Mouse (Mus musculus): ENCODE data around the gene Fastkd5.

Fastkd5 gene

GRCm38 (mm10) chr2:130634006-130634738 is 4.3 kb upstream of the Fastkd5 start:
- no peak for DNase-seq (ENCODE audit: low spot score)

DNA sequence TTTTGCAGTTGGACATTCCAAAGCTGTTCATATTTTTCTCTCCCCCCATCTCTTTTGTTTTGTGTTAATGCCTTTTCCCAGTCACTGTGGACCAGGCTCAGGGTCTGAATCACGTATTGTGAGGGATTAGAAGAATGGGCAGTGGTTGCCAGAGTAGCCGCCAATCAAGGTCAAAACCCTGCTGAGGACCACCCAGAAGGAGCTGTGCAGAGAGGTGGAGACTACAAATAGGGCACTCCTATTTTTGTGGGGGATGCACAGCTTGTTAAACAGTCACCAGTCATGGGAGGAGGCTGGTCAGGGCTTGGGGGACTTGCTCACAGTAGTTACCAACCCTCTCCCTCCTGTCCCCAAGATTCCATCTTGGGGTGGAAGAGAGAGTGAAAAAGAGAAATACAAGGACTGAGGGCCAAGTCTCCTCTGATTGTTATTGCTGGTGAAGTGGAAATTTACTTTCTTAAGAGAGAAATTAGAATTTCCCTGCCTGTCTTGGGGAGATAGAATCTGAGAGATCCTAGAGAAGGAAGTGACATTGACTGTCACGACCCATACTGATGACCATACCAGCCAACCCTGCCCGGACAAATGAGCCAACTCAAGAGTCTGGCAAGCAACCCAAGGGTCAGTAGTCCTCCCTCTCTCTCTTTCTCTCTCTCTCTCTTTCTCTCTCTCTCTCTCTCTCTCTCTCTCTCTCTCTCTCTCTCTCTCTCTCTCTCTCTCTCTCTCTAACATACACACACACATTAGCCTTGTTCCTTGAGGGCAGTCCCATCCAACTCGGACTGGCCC is 3.3 kb upstream of the Fastkd5 start:
- DNase-seq (ENCODE audit: low spot score): no peak

GRCm38 (mm10) chr2:130632416-130632815 is 2.6 kb upstream of the Fastkd5 start:
- DNase-seq (ENCODE audit: low spot score): no peak

DNA sequence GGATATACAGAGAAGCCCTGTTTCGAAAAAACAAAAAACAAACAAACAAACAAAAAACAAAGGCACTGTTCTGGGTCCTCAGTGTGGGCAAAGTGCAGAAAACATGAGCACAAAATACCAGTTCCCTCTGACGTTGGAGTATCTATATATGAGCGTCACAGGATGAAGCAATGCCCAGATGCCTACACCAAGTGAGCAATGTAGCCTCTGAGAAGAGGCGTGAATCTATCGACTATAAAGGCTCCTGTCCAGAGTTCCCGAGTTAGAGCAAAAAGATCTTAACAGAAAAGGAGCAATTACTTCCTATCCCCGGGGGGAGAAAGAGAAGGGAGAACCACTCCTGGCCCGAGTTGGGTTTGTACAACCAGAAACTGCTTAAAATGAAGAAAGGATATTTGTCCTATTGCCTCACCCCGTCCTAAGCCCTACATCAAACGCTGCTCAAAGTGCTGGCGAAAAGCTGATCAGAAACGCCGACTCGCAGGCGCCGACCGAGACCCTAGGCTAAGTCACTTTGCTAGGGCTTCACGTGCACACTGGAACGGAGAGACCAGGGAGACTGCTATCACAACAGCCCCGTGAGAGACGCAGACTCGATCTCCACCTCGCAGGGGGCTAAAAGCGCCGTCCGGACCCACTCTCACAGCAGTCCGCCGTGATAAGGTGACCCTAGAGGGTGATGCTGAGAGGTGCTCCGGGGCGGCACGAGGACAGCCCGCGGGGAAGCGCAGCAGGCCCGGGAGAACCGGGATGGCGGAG is 568 bp downstream of the Fastkd5 start:
- DNase-seq (ENCODE audit: low spot score): no peak

DNA sequence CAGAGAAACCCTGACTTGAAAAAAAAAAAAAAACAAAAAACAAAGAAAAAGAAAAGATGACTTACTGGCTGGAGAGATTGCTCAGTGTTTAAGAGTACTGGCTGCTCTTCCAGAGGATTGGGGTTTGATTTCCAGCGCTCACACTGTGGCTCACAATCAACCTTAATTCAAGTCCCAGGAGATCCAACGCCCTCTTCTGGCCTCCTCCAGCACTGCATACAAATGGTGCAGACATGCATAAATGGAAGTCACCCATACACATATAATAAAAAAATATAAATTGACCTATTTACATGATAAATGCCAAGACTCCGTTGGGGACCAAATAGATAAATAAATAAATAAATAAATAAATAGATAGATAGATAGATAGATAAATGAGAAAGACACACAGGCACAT is 1.4 kb downstream of the Fastkd5 start:
- DNase-seq (ENCODE audit: low spot score): no peak

GRCm38 (mm10) chr2:130618972-130619371 is 10.9 kb downstream of the Fastkd5 start:
- DNase-seq (ENCODE audit: low spot score): no peak

DNA sequence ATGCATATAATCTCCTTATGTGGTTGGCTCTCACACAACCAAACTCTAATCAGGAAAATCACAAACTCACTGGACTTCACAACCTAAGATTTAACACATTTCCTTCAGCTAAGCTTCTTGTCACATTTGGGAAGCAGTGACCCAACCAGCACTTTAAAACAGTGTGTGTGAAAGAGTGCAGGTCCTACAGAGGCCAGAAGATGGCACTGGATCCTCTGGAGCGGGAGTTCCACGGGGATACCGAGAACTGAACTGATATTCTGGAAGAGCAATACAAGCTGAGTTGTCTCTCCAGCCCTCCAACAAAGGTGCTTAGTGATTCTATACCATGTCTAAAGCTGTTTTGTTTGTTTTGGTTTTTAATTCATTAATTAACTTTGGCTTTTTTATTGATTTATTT is 16.7 kb downstream of the Fastkd5 start:
- DNase-seq (ENCODE audit: low spot score): peak; percentile 16

GRCm38 (mm10) chr2:130602195-130602594 is 27.6 kb downstream of the Fastkd5 start:
- peak; percentile 25 for DNase-seq (ENCODE audit: low spot score)

DNA sequence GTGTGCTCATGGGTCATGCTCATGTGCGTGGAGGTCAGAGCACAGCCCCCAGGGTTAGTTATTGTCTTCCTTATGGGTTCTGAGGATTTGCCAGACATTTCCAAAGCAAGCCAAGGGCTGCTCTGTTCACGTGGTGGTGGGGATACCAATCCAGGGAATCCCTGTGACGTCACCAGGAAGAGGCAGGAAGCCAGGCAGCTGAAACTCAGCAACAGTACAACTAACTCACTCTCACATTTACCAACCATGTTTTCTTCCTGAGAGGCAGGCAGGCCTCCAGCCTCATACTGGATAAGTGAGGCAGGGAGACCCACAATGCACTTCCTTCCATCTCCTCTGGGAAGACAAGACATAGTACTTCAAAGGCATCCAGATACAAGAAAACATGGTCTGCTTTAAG is 31.4 kb downstream of the Fastkd5 start:
- DNase-seq (ENCODE audit: low spot score): no peak

DNA sequence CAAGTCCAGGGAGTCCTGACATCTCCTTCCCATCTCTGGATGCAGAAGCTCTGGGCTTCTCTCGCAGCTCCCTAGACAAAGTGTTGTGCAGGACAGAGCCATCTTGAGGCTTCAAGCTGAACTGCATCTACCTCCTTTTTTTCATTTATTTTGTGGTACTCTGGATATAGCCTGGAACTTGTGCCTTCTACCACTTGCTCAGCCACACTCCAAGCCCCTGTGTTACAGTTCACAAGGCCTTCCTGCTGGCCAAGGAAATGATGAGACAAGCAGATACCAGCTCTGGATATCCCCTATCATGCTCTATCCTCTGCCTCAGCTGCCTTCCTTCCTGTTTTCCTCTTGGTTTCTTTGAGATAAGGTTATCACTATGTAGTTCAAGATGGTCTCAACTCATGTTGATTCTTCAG is 32.2 kb downstream of the Fastkd5 start:
- peak; percentile 18 for DNase-seq (ENCODE audit: low spot score)

DNA sequence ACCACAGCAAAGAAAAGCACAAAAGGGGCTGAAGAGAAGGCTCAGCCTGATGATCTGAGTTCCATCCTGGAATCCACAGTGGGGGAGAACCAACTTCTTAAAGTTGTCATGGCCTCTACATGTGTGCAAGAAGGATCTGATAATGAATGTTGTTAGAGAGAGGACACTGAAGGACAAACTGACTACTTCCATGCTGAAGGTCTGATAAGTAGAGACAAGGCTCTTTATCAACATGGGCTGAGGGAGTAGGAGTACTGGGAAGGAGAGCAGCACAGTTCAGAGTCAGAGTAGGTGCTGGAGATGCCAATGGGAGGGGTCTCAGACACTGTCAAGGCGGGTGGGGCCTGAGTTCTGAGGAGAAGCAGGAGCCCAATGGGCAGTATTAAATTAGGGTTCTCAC is 34.2 kb downstream of the Fastkd5 start:
- DNase-seq (ENCODE audit: low spot score): no peak

GRCm38 (mm10) chr2:130591016-130591415 is 38.8 kb downstream of the Fastkd5 start:
- no peak for DNase-seq (ENCODE audit: low spot score)

GRCm38 (mm10) chr2:130589761-130590160 is 40.1 kb downstream of the Fastkd5 start:
- DNase-seq (ENCODE audit: low spot score): no peak

DNA sequence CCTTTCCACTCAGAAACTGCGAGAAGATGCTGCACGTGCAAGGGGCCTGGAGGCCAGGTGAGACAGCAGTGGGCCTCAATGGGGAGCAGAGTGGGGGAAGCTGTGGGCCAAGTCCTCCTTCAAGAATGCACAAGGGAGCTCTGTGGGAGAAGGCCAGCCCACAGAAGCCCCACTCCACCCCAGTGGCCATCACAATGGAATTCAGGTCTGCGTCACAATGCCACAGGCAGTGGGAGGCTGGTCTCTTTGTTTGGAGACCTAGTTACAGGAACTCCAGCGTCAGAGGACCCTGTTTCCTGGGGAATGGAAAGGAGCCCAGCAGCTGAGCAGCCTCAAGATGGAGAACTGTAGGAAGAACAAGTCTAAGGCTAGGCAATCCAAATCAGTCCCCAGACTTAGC is 40.7 kb downstream of the Fastkd5 start:
- no peak for DNase-seq (ENCODE audit: low spot score)

DNA sequence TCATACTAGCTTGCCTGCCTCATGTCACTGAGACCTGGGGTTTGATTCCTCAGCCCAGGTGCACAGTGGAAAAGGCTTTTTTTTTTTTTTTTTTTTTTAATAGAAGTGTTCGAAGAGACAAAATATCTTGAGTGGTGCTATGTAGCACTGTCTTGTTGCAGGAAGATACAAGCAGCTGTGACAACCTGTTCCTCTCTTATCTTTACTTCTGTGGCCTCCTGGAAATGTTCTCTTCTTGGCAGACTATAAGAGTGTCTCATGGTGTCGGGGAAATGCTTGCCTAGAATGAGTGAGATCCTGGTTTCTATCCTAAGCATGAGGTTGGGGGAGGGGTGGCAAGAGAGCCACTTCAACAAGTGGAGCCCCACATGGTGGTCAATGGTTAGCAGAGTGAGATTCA is 41.5 kb downstream of the Fastkd5 start:
- no peak for DNase-seq (ENCODE audit: low spot score)

DNA sequence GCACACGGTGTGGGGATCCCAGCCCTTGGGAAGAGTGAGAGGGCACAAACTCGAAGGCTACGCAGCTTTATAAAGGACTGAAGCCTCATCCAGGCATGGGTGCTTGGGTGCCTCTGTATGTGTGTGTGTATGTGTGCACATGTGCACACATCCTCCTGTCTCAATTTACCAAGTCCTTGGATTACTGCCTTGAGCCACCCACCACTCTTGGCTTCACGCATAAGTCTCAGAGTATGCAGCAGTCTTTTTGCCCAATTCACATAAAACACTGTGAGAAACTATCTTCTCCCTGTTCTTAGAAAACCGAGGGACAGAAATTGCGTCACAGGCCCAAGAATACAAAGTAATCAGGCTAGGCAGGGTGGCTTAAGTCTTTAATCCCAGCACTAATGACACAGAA is 43.8 kb downstream of the Fastkd5 start:
- no peak for DNase-seq (ENCODE audit: low spot score)

- peak; percentile 48 for DNase-seq (ENCODE audit: low spot score)
Measured at GRCm38 (mm10) chr2:130583902-130584560, 45.8 kb downstream of the Fastkd5 start.

DNA sequence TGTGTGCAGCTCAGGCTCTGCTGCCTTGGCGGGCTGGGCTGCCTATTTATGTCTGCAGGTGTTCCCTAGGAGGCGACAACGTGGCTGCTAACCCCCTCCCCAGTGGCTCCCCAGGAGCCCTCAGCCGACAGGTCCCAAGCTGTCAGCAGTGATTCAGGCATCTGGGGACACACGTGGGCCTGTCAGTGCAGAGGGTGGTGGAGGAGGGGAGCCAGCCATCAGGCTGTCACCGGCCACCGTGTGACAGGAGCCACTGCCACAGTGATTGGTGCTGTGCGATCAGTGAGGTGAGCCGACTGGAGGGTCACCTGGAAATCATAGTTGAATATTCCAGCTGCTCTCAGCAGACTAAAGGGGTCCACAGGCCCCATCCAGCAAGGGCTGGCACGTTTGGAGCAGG is 47.3 kb downstream of the Fastkd5 start, which contains the start of gene Avp:
Gene Avp (minus strand): TSS at position 3 of the 400 bp plus-strand sequence.
- no peak for DNase-seq (ENCODE audit: low spot score)

- no peak for DNase-seq (ENCODE audit: low spot score)
Measured at GRCm38 (mm10) chr2:130581201-130581600, 48.6 kb downstream of the Fastkd5 start.

GRCm38 (mm10) chr2:130579791-130580190 is 50.0 kb downstream of the Fastkd5 start:
- DNase-seq (ENCODE audit: low spot score): no peak

GRCm38 (mm10) chr2:130578148-130578547 is 51.7 kb downstream of the Fastkd5 start:
- DNase-seq (ENCODE audit: low spot score): peak; percentile 38

GRCm38 (mm10) chr2:130577632-130578031 is 52.2 kb downstream of the Fastkd5 start:
- peak; percentile 58 for DNase-seq (ENCODE audit: low spot score)
